Comparison of ENCODE assay signal across 18 mouse cellular contexts in genomic region chr6:22474011-22474410, GRCm38 (mm10).
DNase-seq lines count a peak whose midpoint lies in the region; ATAC-seq and TF ChIP-seq lines count a peak whose summit lies in the region.
"Had no signal": no experiment of that assay in that cellular context is flagged by ENCODE, and none has a peak within 500 bp of the region (broad histone marks: within the 10 kb centered on the region; RNA-seq: fewer than 3 reads in every experiment).

No protein-coding gene starts in this region.

- H3K4me2 ChIP-seq in heart, embryonic 11.5 days = no peak overlapping the region
- H3K4me2 ChIP-seq: embryonic facial prominence, embryonic 13.5 days; heart, embryonic 15.5 days; liver, embryonic 13.5 days; stomach, embryonic 15.5 days had no signal

- 75% methylated on average over 2 of the region's 2 CpGs for WGBS in heart, embryonic 11.5 days (ENCODE audit: insufficient replicate concordance)

- no peaks in the 10 kb centered on the region for H3K4me1 ChIP-seq in heart, embryonic 11.5 days (ENCODE audit: control insufficient read depth, insufficient read depth, low read length)
- H3K4me1 ChIP-seq: embryonic facial prominence, embryonic 13.5 days; heart, embryonic 15.5 days; stomach, embryonic 15.5 days had no signal

- no peak overlapping the region for H3K27ac ChIP-seq in layer of hippocampus, adult 2 months
- H3K27ac ChIP-seq in heart, embryonic 11.5 days (ENCODE audit: low read depth, low read length) = no peak overlapping the region
- H3K27ac ChIP-seq: embryonic facial prominence, embryonic 13.5 days; heart, embryonic 15.5 days; liver, embryonic 13.5 days; stomach, embryonic 15.5 days had no signal

- no peak overlapping the region for H3K4me3 ChIP-seq in layer of hippocampus, adult 2 months
- H3K4me3 ChIP-seq in heart, embryonic 11.5 days (ENCODE audit: low read depth, low read length) = no peak overlapping the region
- H3K4me3 ChIP-seq: embryonic facial prominence, embryonic 13.5 days; heart, embryonic 15.5 days; liver, embryonic 13.5 days; myocyte; stomach, embryonic 15.5 days had no signal

- no peak for TF ChIP-seq CTCF in layer of hippocampus, adult 2 months (conservative IDR thresholded peaks at IDR 0.05)

- no peaks in the 10 kb centered on the region for H3K36me3 ChIP-seq in heart, embryonic 11.5 days (ENCODE audit: control insufficient read depth, insufficient read depth, low read length)
- H3K36me3 ChIP-seq: embryonic facial prominence, embryonic 13.5 days; heart, embryonic 15.5 days; liver, embryonic 13.5 days; stomach, embryonic 15.5 days had no signal

- no peaks in the 10 kb centered on the region for H3K27me3 ChIP-seq in heart, embryonic 11.5 days (ENCODE audit: control insufficient read depth, insufficient read depth, low read length)
- H3K27me3 ChIP-seq: embryonic facial prominence, embryonic 13.5 days; heart, embryonic 15.5 days; liver, embryonic 13.5 days; stomach, embryonic 15.5 days had no signal

- H3K9ac ChIP-seq in heart, embryonic 11.5 days (ENCODE audit: low read depth, low read length) = no peak overlapping the region
- H3K9ac ChIP-seq: embryonic facial prominence, embryonic 13.5 days; heart, embryonic 15.5 days; liver, embryonic 13.5 days; stomach, embryonic 15.5 days had no signal

- DNase-seq in layer of hippocampus, adult 9-11 months = peak; percentile 3
- DNase-seq in layer of hippocampus, adult 2 months (ENCODE audit: low spot score in 2 of 2) = no peak
- peak; percentile 12 to 23 for DNase-seq in right cerebral cortex, adult 2 months (ENCODE audit: low spot score in 2 of 2)
- no peak for DNase-seq in right cerebral cortex, postnatal 10 days (ENCODE audit: low spot score in 2 of 2)
- no peak for DNase-seq in thymus, postnatal 14 days
- no peak for DNase-seq in adrenal gland, postnatal 14 days
- DNase-seq: cerebellum, adult 18-20 months; kidney, adult 8-10 months; kidney, postnatal 25 days; lung, postnatal 4 days; midbrain, embryonic 14.5 days had no signal

- no peaks in the 10 kb centered on the region for H3K9me3 ChIP-seq in heart, embryonic 11.5 days (replicated peaks; ENCODE audit: control insufficient read depth, low read length)
- H3K9me3 ChIP-seq: embryonic facial prominence, embryonic 13.5 days; heart, embryonic 15.5 days; liver, embryonic 13.5 days; stomach, embryonic 15.5 days had no signal

- ATAC-seq in hematopoietic stem cell, adult 5-6 weeks (replicated peaks in 1 of 2; ENCODE audit: insufficient read depth in 1 of 2, low FRiP score in 2 of 2, low TSS enrichment in 1 of 2, low read depth in 1 of 2, poor library complexity in 2 of 2, severe bottlenecking in 2 of 2) = peak; percentile 64 to 71; a peak in 3 of 4 replicates
- no peak for ATAC-seq in heart, embryonic 11.5 days (replicated peaks; ENCODE audit: insufficient number of reproducible peaks, low FRiP score, low TSS enrichment)

Comparison
In these comparisons a context has a peak if more than half of its experiments do, and no peak if none do; other contexts are left out.
1. DNase-seq: peak in layer of hippocampus, adult 9-11 months (single experiment) and right cerebral cortex, adult 2 months (2 of 2); none in layer of hippocampus, adult 2 months (0 of 2), right cerebral cortex, postnatal 10 days (0 of 2), thymus, postnatal 14 days (single experiment) and adrenal gland, postnatal 14 days (single experiment).